Mouse (Mus musculus): Measurements from ENCODE around the gene Golga7b. TPM values are rescaled to one million over a fixed set of nuclear protein-coding genes. Genes with fewer than 3 reads are reported as not detected.

Gene Golga7b
- polyA plus RNA-seq, 1 experiment, result 1.8 TPM

- WGBS, result 13% methylated on average over 12 of the region's 12 CpGs
These were observed 61.6 kb downstream of the Golga7b start for GRCm38 (mm10) chr19:42308931-42309330.

GRCm38 (mm10) chr19:42311332-42311731 lies 64.0 kb downstream of the Golga7b start:
- Histone ChIP-seq H3K27ac (ENCODE audit: control insufficient read depth, insufficient read depth, low read depth, low read length, poor library complexity) (no peak overlapping the region), H3K4me3 (replicated peaks; ENCODE audit: control insufficient read depth, low read depth, low read length) (no peak overlapping the region), H3K4me1 (ENCODE audit: control insufficient read depth, insufficient read depth, low read length) (no peaks in the 10 kb centered on the region; the same call in 1 of the 2 replicates)
- TF ChIP-seq POLR2A (IDR thresholded peaks at IDR 0.05; ENCODE audit: borderline replicate concordance, control insufficient read depth, low read depth, low read length) (no peak), CTCF (IDR thresholded peaks at IDR 0.05; ENCODE audit: control insufficient read depth, insufficient read depth, low read length) (no peak)
- WGBS, result 18% methylated on average over 2 of the region's 2 CpGs

More at GRCm38 (mm10) chr19:42308931-42309330, 61.6 kb downstream of the Golga7b start:
- TF ChIP-seq POLR2A (IDR thresholded peaks at IDR 0.05; ENCODE audit: borderline replicate concordance, control insufficient read depth, low read depth, low read length) (no peak), CTCF (IDR thresholded peaks at IDR 0.05; ENCODE audit: control insufficient read depth, insufficient read depth, low read length) (no peak)
- no peak overlapping the region for H3K4me3 ChIP-seq (replicated peaks; ENCODE audit: control insufficient read depth, low read depth, low read length)
- peak overlapping the region; percentile 19; the same call in 1 of the 2 replicates for H3K27ac ChIP-seq (ENCODE audit: control insufficient read depth, insufficient read depth, low read depth, low read length, poor library complexity)
- peaks cover 2% of the 10 kb centered on the region; the same call in 1 of the 2 replicates for H3K4me1 ChIP-seq (ENCODE audit: control insufficient read depth, insufficient read depth, low read length)

GRCm38 (mm10) chr19:42312191-42312590 lies 64.8 kb downstream of the Golga7b start:
- Histone ChIP-seq H3K4me1 (ENCODE audit: control insufficient read depth, insufficient read depth, low read length) (no peaks in the 10 kb centered on the region; the same call in 1 of the 2 replicates), H3K4me3 (replicated peaks; ENCODE audit: control insufficient read depth, low read depth, low read length) (no peak overlapping the region), H3K27ac (ENCODE audit: control insufficient read depth, insufficient read depth, low read depth, low read length, poor library complexity) (no peak overlapping the region)
- WGBS, result 60% methylated on average over 3 of the region's 3 CpGs
- TF ChIP-seq POLR2A (IDR thresholded peaks at IDR 0.05; ENCODE audit: borderline replicate concordance, control insufficient read depth, low read depth, low read length), result no peak
- TF ChIP-seq CTCF (IDR thresholded peaks at IDR 0.05; ENCODE audit: control insufficient read depth, insufficient read depth, low read length), result no peak

- no peaks in the 10 kb centered on the region for H3K4me1 ChIP-seq (ENCODE audit: control insufficient read depth, insufficient read depth, low read length)
These were observed 67.8 kb downstream of the Golga7b start for GRCm38 (mm10) chr19:42315070-42315679.

GRCm38 (mm10) chr19:42315914-42316313 lies 68.5 kb downstream of the Golga7b start:
- WGBS, result 0% methylated on average over 1 of the region's 1 CpGs
- H3K4me3 ChIP-seq (replicated peaks; ENCODE audit: control insufficient read depth, low read depth, low read length), result no peak overlapping the region

More at GRCm38 (mm10) chr19:42315070-42315679, 67.8 kb downstream of the Golga7b start:
- WGBS, result 78% methylated on average over 6 of the region's 6 CpGs
- H3K4me3 ChIP-seq (replicated peaks; ENCODE audit: control insufficient read depth, low read depth, low read length), result no peak overlapping the region
- TF ChIP-seq POLR2A (IDR thresholded peaks at IDR 0.05; ENCODE audit: borderline replicate concordance, control insufficient read depth, low read depth, low read length) (no peak), CTCF (IDR thresholded peaks at IDR 0.05; ENCODE audit: control insufficient read depth, insufficient read depth, low read length) (no peak)
- H3K27ac ChIP-seq (ENCODE audit: control insufficient read depth, insufficient read depth, low read depth, low read length, poor library complexity), result no peak overlapping the region

GRCm38 (mm10) chr19:42316525-42316924 lies 69.2 kb downstream of the Golga7b start:
- no peaks in the 10 kb centered on the region for H3K4me1 ChIP-seq (ENCODE audit: control insufficient read depth, insufficient read depth, low read length)
- TF ChIP-seq POLR2A (IDR thresholded peaks at IDR 0.05; ENCODE audit: borderline replicate concordance, control insufficient read depth, low read depth, low read length) (no peak), CTCF (IDR thresholded peaks at IDR 0.05; ENCODE audit: control insufficient read depth, insufficient read depth, low read length) (no peak)
- no peak overlapping the region for H3K4me3 ChIP-seq (replicated peaks; ENCODE audit: control insufficient read depth, low read depth, low read length)
- no peak overlapping the region for H3K27ac ChIP-seq (ENCODE audit: control insufficient read depth, insufficient read depth, low read depth, low read length, poor library complexity)
- 82% methylated on average over 2 of the region's 2 CpGs for WGBS

More at GRCm38 (mm10) chr19:42315914-42316313, 68.5 kb downstream of the Golga7b start:
- no peak overlapping the region for H3K27ac ChIP-seq (ENCODE audit: control insufficient read depth, insufficient read depth, low read depth, low read length, poor library complexity)
- TF ChIP-seq POLR2A (IDR thresholded peaks at IDR 0.05; ENCODE audit: borderline replicate concordance, control insufficient read depth, low read depth, low read length), result no peak
- TF ChIP-seq CTCF (IDR thresholded peaks at IDR 0.05; ENCODE audit: control insufficient read depth, insufficient read depth, low read length), result peak; percentile 90
- H3K4me1 ChIP-seq (ENCODE audit: control insufficient read depth, insufficient read depth, low read length), result no peaks in the 10 kb centered on the region

- no peak overlapping the region for H3K27ac ChIP-seq (ENCODE audit: control insufficient read depth, insufficient read depth, low read depth, low read length, poor library complexity)
- WGBS, result 72% methylated on average over 8 of the region's 8 CpGs
- TF ChIP-seq POLR2A (IDR thresholded peaks at IDR 0.05; ENCODE audit: borderline replicate concordance, control insufficient read depth, low read depth, low read length) (no peak), CTCF (IDR thresholded peaks at IDR 0.05; ENCODE audit: control insufficient read depth, insufficient read depth, low read length) (no peak)
These were observed 69.6 kb downstream of the Golga7b start for GRCm38 (mm10) chr19:42316998-42317397.

GRCm38 (mm10) chr19:42317648-42318425 lies 70.5 kb downstream of the Golga7b start:
- no peak overlapping the region for H3K4me3 ChIP-seq (replicated peaks; ENCODE audit: control insufficient read depth, low read depth, low read length)
- no peak for TF ChIP-seq POLR2A (IDR thresholded peaks at IDR 0.05; ENCODE audit: borderline replicate concordance, control insufficient read depth, low read depth, low read length)
- no peaks in the 10 kb centered on the region for H3K4me1 ChIP-seq (ENCODE audit: control insufficient read depth, insufficient read depth, low read length)
- H3K27ac ChIP-seq (ENCODE audit: control insufficient read depth, insufficient read depth, low read depth, low read length, poor library complexity), result no peak overlapping the region
- WGBS, result 58% methylated on average over 18 of the region's 18 CpGs

More at GRCm38 (mm10) chr19:42316998-42317397, 69.6 kb downstream of the Golga7b start:
- Histone ChIP-seq H3K4me3 (replicated peaks; ENCODE audit: control insufficient read depth, low read depth, low read length) (no peak overlapping the region), H3K4me1 (ENCODE audit: control insufficient read depth, insufficient read depth, low read length) (no peaks in the 10 kb centered on the region)

Other genes with a start within 250 kb of the Golga7b start
- gene Ankrd2, start 211.6 kb upstream of the Golga7b start, polyA plus RNA-seq (2011; ENCODE audit: insufficient read depth, insufficient read length, low replicate concordance, missing spikeins), result not detected in 2 replicates
- gene Hoga1, start 202.0 kb upstream of the Golga7b start, polyA plus RNA-seq (2011; ENCODE audit: insufficient read depth, insufficient read length, low replicate concordance, missing spikeins), result 1.8 TPM in 1 of 2 replicates, not detected in the other
- not detected in 2 replicates for gene 4933411K16Rik, start 195.3 kb upstream of the Golga7b start, polyA plus RNA-seq (2011; ENCODE audit: insufficient read depth, insufficient read length, low replicate concordance, missing spikeins)
- gene Morn4, start 161.2 kb upstream of the Golga7b start, polyA plus RNA-seq (2011; ENCODE audit: insufficient read depth, insufficient read length, low replicate concordance, missing spikeins), result 1.4 TPM in 1 of 2 replicates, not detected in the other
- 6.6 and 11.5 TPM in 2 replicates for gene Pi4k2a, start 157.1 kb upstream of the Golga7b start, polyA plus RNA-seq (2011; ENCODE audit: insufficient read depth, insufficient read length, low replicate concordance, missing spikeins)
- gene Avpi1, start 118.5 kb upstream of the Golga7b start, polyA plus RNA-seq (2011; ENCODE audit: insufficient read depth, insufficient read length, low replicate concordance, missing spikeins), result 2.9 TPM in 1 of 2 replicates, not detected in the other
- gene Marveld1, start 100.2 kb upstream of the Golga7b start, polyA plus RNA-seq (2011; ENCODE audit: insufficient read depth, insufficient read length, low replicate concordance, missing spikeins), result 8.4 and 16.9 TPM in 2 replicates
- 20.8 and 53.1 TPM in 2 replicates for gene Zfyve27, start 83.6 kb upstream of the Golga7b start, polyA plus RNA-seq (2011; ENCODE audit: insufficient read depth, insufficient read length, low replicate concordance, missing spikeins)
- gene Sfrp5, start 45.3 kb upstream of the Golga7b start, polyA plus RNA-seq (2011; ENCODE audit: insufficient read depth, insufficient read length, low replicate concordance, missing spikeins), result not detected in 2 replicates
- 1.7 and 12.3 TPM in 2 replicates for gene Crtac1, start 184.2 kb downstream of the Golga7b start, polyA plus RNA-seq (2011; ENCODE audit: insufficient read depth, insufficient read length, low replicate concordance, missing spikeins)

Measured in bone marrow, adult 2 months (tissue).